Mouse (Mus musculus): ENCODE measurements around the gene Gls. TPM values are rescaled to one million over a fixed set of nuclear protein-coding genes. Genes with fewer than 3 reads are reported as not detected.
A peak's percentile ranks its signal among the peaks of the same experiment; 100 is the strongest.

The Gls gene
- polyA plus RNA-seq (2015; fragmentation: Nextera tagmentation; extraction: Ambion mirVana) = 33.9 and 41.0 TPM in 2 replicates

DNA sequence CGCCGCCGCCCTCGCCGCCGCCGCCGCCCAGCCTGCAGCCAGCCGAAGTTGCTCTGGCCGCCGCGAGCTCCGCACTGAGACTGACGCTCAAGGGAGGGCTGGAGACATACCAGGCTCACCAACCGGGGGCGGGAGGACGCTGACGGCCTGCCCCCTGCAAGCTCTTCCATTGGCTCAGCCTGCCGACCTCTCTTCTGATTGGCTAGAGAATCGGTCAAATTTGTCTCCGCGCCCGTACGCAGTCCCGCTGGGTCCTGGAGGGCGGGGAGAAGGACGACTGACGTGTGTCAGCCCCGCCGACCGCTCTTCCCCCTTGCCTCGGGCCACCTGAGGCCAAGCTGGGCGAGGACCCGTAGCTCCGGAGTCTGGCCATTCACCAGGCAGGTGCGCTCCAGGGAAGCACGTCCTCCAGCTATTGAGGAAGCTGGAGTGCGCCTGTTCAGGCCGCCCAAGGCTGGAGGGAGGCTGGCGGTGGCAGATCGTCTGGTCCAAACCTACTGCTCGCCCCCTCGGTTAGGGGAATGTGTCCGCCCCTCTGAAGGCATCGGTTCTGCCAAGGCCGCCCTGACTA is at the start of gene Gls:
Gene Gls, minus strand, starts transcription at position 90 of the 571 bp plus-strand sequence.
- Histone ChIP-seq H3K4me1 (replicated peaks; ENCODE audit: control insufficient read depth, insufficient read depth, low read length) (no peaks in the 10 kb centered on the region; the same call in 1 of the 2 replicates), H3K27ac (ENCODE audit: low read depth, low read length) (peak within 1 kb of the TSS; percentile 93), H3K36me3 (ENCODE audit: control insufficient read depth, insufficient read depth) (no peaks in the 10 kb centered on the region), H3K9ac (ENCODE audit: low read depth, low read length) (peak within 1 kb of the TSS; percentile 93), H3K27me3 (replicated peaks; ENCODE audit: control insufficient read depth, insufficient read depth, low read length) (no peaks in the 10 kb centered on the region), H3K9me3 (ENCODE audit: control insufficient read depth) (no peaks in the 10 kb centered on the region), H3K4me3 (ENCODE audit: low read depth, low read length) (peak within 1 kb of the TSS; percentile 98), H3K4me2 (replicated peaks; ENCODE audit: low read depth) (peak within 1 kb of the TSS; percentile 85)
- TF ChIP-seq CTCF (IDR thresholded peaks at IDR 0.05; ENCODE audit: low read depth) = no peak
- under 1% methylated on average over 46 of the region's 46 CpGs for WGBS
- peak; percentile 99 for ATAC-seq

DNA sequence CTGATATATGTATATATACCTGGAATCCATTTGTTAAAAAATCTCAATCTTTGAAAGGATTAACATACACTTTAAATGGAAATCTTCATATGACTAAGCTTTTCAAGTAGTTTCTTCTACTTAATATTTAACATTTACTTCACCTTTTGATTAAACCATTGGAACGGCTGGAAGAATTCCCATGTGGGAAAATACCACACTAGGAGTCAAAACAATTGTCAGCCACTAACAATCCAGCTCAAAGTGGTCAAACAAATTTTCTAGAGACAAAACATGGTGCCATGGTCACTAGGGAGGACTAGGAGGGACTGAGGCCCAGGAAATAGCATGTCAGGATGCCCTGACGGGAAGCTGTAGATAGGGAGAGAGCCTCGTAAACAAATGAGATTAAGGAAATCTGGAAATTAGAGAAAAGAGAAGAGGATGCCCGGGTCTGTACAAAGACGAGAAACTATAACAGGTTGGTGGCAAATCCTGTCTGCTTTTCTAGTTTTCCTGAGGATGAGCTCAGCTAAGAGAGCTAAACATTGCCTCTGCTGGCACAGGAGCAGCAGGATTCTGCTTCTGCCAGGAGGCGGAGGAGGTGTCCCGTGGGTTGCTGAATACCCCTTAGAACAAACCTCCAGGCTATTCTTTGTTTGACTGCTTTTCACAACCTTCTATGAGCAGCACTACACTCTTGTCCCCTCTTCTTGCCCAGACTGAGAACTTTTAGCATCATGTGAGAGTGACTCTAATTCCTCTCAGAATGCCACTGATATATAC is 47.0 kb upstream of the Gls start:
- H3K4me2 ChIP-seq (replicated peaks; ENCODE audit: low read depth) = no peak overlapping the region
- no peaks in the 10 kb centered on the region for H3K36me3 ChIP-seq (ENCODE audit: control insufficient read depth, insufficient read depth)
- no peaks in the 10 kb centered on the region for H3K9me3 ChIP-seq (ENCODE audit: control insufficient read depth)
- H3K9ac ChIP-seq (ENCODE audit: low read depth, low read length) = no peak overlapping the region
- H3K4me1 ChIP-seq (replicated peaks; ENCODE audit: control insufficient read depth, insufficient read depth, low read length) = no peaks in the 10 kb centered on the region; the same call in 1 of the 2 replicates
- H3K4me3 ChIP-seq (ENCODE audit: low read depth, low read length) = no peak overlapping the region
- 72% methylated on average over 7 of the region's 7 CpGs for WGBS
- H3K27ac ChIP-seq (ENCODE audit: low read depth, low read length) = no peak overlapping the region
- H3K27me3 ChIP-seq (replicated peaks; ENCODE audit: control insufficient read depth, insufficient read depth, low read length) = no peaks in the 10 kb centered on the region
- no peak for ATAC-seq
- TF ChIP-seq CTCF (IDR thresholded peaks at IDR 0.05; ENCODE audit: low read depth) = no peak

DNA sequence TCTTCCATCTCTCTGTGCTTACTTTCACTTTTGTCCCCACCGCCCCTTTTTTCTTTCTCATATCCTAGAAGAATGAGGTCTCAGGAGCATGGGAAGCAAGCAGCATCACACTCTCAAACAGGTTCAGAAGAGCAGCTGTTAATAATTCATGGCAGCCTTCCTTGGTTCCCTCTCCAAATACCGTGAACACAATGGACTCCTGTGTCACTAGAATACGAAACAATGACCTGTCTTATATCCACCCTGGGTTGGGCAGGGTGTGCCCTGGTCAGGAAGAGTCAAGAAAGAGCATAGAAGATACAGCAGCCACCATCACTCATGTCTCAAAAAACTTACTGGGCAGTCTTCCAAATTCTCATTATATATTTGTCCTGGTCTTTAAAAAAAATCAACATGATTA is 46.3 kb upstream of the Gls start:
- H3K9ac ChIP-seq (ENCODE audit: low read depth, low read length) = no peak overlapping the region
- H3K4me3 ChIP-seq (ENCODE audit: low read depth, low read length) = no peak overlapping the region
- H3K4me1 ChIP-seq (replicated peaks; ENCODE audit: control insufficient read depth, insufficient read depth, low read length) = no peaks in the 10 kb centered on the region; the same call in 1 of the 2 replicates
- H3K4me2 ChIP-seq (replicated peaks; ENCODE audit: low read depth) = no peak overlapping the region
- H3K27me3 ChIP-seq (replicated peaks; ENCODE audit: control insufficient read depth, insufficient read depth, low read length) = no peaks in the 10 kb centered on the region
- no peak overlapping the region for H3K27ac ChIP-seq (ENCODE audit: low read depth, low read length)
- 0 out of 2 replicates have a peak, but pooled peaks have one; percentile 41 for ATAC-seq
- 48% methylated on average over 3 of the region's 3 CpGs for WGBS
- no peak for TF ChIP-seq CTCF (IDR thresholded peaks at IDR 0.05; ENCODE audit: low read depth)
- no peaks in the 10 kb centered on the region for H3K9me3 ChIP-seq (ENCODE audit: control insufficient read depth)
- no peaks in the 10 kb centered on the region for H3K36me3 ChIP-seq (ENCODE audit: control insufficient read depth, insufficient read depth)

DNA sequence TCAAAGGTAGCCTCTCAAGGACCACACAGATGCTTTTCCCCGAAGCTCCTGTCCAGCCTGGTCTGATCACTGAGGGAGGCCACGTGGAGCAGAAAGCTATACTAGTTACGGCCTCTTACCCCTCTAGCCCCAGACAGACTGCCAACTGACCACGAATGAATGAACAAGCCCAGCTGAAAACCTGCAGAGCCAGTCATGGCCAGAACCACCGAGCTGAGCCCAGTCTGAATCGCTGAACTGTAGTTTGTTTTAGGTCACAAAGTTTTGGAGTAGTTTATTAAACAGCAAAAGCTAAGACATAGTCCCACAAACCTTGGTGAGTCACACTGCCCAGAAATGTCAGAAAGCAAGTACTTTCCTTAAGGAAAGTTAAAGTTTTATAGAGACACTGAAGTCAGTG is 45.0 kb upstream of the Gls start:
- H3K27ac ChIP-seq (ENCODE audit: low read depth, low read length) = no peak overlapping the region
- no peaks in the 10 kb centered on the region for H3K9me3 ChIP-seq (ENCODE audit: control insufficient read depth)
- no peaks in the 10 kb centered on the region; the same call in 1 of the 2 replicates for H3K4me1 ChIP-seq (replicated peaks; ENCODE audit: control insufficient read depth, insufficient read depth, low read length)
- no peak for TF ChIP-seq CTCF (IDR thresholded peaks at IDR 0.05; ENCODE audit: low read depth)
- no peak overlapping the region for H3K4me2 ChIP-seq (replicated peaks; ENCODE audit: low read depth)
- H3K9ac ChIP-seq (ENCODE audit: low read depth, low read length) = no peak overlapping the region
- H3K27me3 ChIP-seq (replicated peaks; ENCODE audit: control insufficient read depth, insufficient read depth, low read length) = no peaks in the 10 kb centered on the region
- WGBS = 45% methylated on average over 6 of the region's 6 CpGs
- no peaks in the 10 kb centered on the region for H3K36me3 ChIP-seq (ENCODE audit: control insufficient read depth, insufficient read depth)
- H3K4me3 ChIP-seq (ENCODE audit: low read depth, low read length) = no peak overlapping the region
- ATAC-seq = no peak

DNA sequence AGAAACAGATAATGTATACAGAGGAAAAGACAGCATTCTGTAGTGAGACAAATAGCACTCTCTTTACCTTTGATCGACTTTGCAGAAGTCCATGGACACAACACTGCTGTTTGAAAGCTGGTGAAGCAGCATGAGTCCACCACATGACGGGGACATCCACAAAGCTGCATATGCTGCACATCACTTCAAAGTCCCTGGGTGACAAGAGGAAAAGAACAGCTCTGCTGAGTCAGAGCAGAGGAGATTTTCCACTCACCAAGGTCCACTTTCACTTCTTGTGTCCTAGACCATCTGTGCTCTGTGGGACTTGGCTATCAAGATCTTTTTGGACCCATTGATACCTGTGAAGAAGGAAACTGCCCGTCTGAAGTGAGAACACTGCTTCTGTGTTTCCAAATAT is 41.2 kb upstream of the Gls start:
- WGBS = 46% methylated on average over 3 of the region's 3 CpGs
- H3K4me3 ChIP-seq (ENCODE audit: low read depth, low read length) = no peak overlapping the region
- H3K27ac ChIP-seq (ENCODE audit: low read depth, low read length) = no peak overlapping the region
- no peak; the same call in 1 of the 2 replicates for ATAC-seq
- no peaks in the 10 kb centered on the region for H3K27me3 ChIP-seq (replicated peaks; ENCODE audit: control insufficient read depth, insufficient read depth, low read length)
- H3K4me2 ChIP-seq (replicated peaks; ENCODE audit: low read depth) = no peak overlapping the region
- no peak overlapping the region for H3K9ac ChIP-seq (ENCODE audit: low read depth, low read length)
- no peaks in the 10 kb centered on the region for H3K36me3 ChIP-seq (ENCODE audit: control insufficient read depth, insufficient read depth)
- TF ChIP-seq CTCF (IDR thresholded peaks at IDR 0.05; ENCODE audit: low read depth) = no peak
- H3K4me1 ChIP-seq (replicated peaks; ENCODE audit: control insufficient read depth, insufficient read depth, low read length) = peaks cover 3% of the 10 kb centered on the region; the same call in 1 of the 2 replicates
- H3K9me3 ChIP-seq (ENCODE audit: control insufficient read depth) = no peaks in the 10 kb centered on the region

DNA sequence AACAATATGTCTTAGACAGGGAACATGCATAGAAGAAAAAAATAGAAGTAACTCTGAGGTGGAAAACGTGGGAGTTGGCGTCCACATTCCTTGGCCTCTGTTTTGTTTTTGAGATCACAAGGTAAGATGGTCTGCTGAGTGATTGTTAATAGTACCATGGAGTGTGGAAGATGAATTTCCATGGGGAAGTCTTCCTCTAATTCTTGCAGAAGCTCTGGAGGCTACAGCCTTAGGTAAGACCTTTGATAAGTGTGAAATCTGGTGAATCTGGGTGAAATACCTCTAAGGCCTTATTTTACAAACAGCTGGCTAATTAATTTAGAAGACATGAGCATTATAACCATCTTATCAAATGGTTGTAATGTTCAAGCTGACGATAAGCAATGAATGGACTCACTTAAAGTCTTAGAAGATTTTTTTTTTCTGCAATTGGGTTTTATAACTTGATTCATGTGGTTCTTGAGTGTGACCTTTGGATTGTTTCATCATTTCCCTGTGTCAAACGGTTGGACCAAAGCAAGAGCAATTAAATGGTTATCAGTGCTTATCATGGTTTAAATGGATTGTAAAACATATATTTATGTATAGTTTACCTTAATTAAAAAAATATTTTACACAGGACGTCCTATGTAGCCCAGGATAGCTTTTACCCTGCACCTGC is 39.1 kb upstream of the Gls start:
- TF ChIP-seq CTCF (IDR thresholded peaks at IDR 0.05; ENCODE audit: low read depth) = no peak
- H3K27ac ChIP-seq (ENCODE audit: low read depth, low read length) = no peak overlapping the region
- ATAC-seq = peak; percentile 71
- 32% methylated on average over 5 of the region's 5 CpGs for WGBS
- H3K4me3 ChIP-seq (ENCODE audit: low read depth, low read length) = no peak overlapping the region
- H3K9ac ChIP-seq (ENCODE audit: low read depth, low read length) = no peak overlapping the region
- H3K36me3 ChIP-seq (ENCODE audit: control insufficient read depth, insufficient read depth) = no peaks in the 10 kb centered on the region
- H3K4me2 ChIP-seq (replicated peaks; ENCODE audit: low read depth) = no peak overlapping the region
- no peaks in the 10 kb centered on the region for H3K27me3 ChIP-seq (replicated peaks; ENCODE audit: control insufficient read depth, insufficient read depth, low read length)
- no peaks in the 10 kb centered on the region for H3K9me3 ChIP-seq (ENCODE audit: control insufficient read depth)
- H3K4me1 ChIP-seq (replicated peaks; ENCODE audit: control insufficient read depth, insufficient read depth, low read length) = peaks cover 3% of the 10 kb centered on the region; the same call in 1 of the 2 replicates
